ENCODE assay signal across 9 mouse cellular contexts in genomic region chr7:144316797-144317196, GRCm38 (mm10).
DNase-seq lines count a peak whose midpoint lies in the region; ATAC-seq lines count a peak whose summit lies in the region.
"Had no signal": no experiment of that assay in that cellular context is flagged by ENCODE, and none has a peak within 500 bp of the region (broad histone marks: within the 10 kb centered on the region; RNA-seq: fewer than 3 reads in every experiment).

No protein-coding gene starts in this region.

- H3K4me1 ChIP-seq in midbrain, embryonic 15.5 days = peaks cover 17% of the 10 kb centered on the region
- H3K4me1 ChIP-seq: liver, embryonic 13.5 days had no signal

- 0 out of 2 replicates have a peak overlapping the region, but pooled peaks have one; percentile 4 for H3K4me2 ChIP-seq in midbrain, embryonic 15.5 days
- H3K4me2 ChIP-seq: liver, embryonic 13.5 days had no signal

- no peak overlapping the region for H3K4me3 ChIP-seq in midbrain, embryonic 15.5 days
- H3K4me3 ChIP-seq: liver, embryonic 13.5 days had no signal

- H3K27ac ChIP-seq in midbrain, embryonic 15.5 days = peak overlapping the region; percentile 52
- H3K27ac ChIP-seq: liver, embryonic 13.5 days had no signal

- H3K9me3 ChIP-seq in midbrain, embryonic 15.5 days = no peaks in the 10 kb centered on the region
- H3K9me3 ChIP-seq: liver, embryonic 13.5 days had no signal

- WGBS in midbrain, embryonic 15.5 days = 14% methylated on average over 10 of the region's 10 CpGs

- H3K9ac ChIP-seq in midbrain, embryonic 15.5 days = no peak overlapping the region
- H3K9ac ChIP-seq: liver, embryonic 13.5 days had no signal

- ATAC-seq in midbrain, embryonic 15.5 days (replicated peaks) = peak; percentile 32

- no peaks in the 10 kb centered on the region for H3K27me3 ChIP-seq in midbrain, embryonic 15.5 days (replicated peaks)
- H3K27me3 ChIP-seq: liver, embryonic 13.5 days had no signal

- DNase-seq in cerebellum, postnatal 10 days = peak; percentile 62 to 63
- DNase-seq in cerebellum, adult 11 months = no peak
- peak; percentile 76 to 82 for DNase-seq in layer of hippocampus, adult 8-10 months (ENCODE audit: low spot score in 2 of 2)
- DNase-seq in urinary bladder, postnatal 4 days (ENCODE audit: low spot score in 2 of 2) = no peak
- no peak for DNase-seq in ovary, adult 18-20 months (ENCODE audit: low spot score)
- no peak for DNase-seq in spleen, adult 18-20 months
- no peak for DNase-seq in kidney, postnatal 14 days
- DNase-seq: liver, embryonic 13.5 days had no signal

- no peaks in the 10 kb centered on the region for H3K36me3 ChIP-seq in midbrain, embryonic 15.5 days (replicated peaks)
- H3K36me3 ChIP-seq: liver, embryonic 13.5 days had no signal

Comparison
In these comparisons a context has a peak if more than half of its experiments do, and no peak if none do; other contexts are left out.
1. DNase-seq: peak in cerebellum, postnatal 10 days (2 of 2) and layer of hippocampus, adult 8-10 months (2 of 2); none in cerebellum, adult 11 months (single experiment), urinary bladder, postnatal 4 days (0 of 2), ovary, adult 18-20 months (single experiment), spleen, adult 18-20 months (0 of 2) and kidney, postnatal 14 days (single experiment).